Mouse (Mus musculus) ES-E14 (cell line): ENCODE measurements around the gene Slc1a2.

Experiments used
- CHD2 ChIP-seq: IDR thresholded peaks from 2 replicates; pipeline ENCODE4 v1.6.1; 2014; ENCODE audit warnings: mild to moderate bottlenecking, low read depth, low read length, inconsistent platforms
- MAFK ChIP-seq: IDR thresholded peaks from 2 replicates; pipeline ENCODE4 v1.6.1; 2014; ENCODE audit warnings: mild to moderate bottlenecking, low read depth, low read length, inconsistent platforms; ENCODE audit not compliant: insufficient read depth
- ZC3H11A ChIP-seq: IDR thresholded peaks from 2 replicates; pipeline ENCODE4 v1.6.1; 2012; ENCODE audit warnings: low read depth, mild to moderate bottlenecking, inconsistent platforms, low read length, borderline replicate concordance
- ZNF384 ChIP-seq: IDR thresholded peaks from 2 replicates; pipeline ENCODE4 v1.6.1; 2012; ENCODE audit warnings: low read depth, low read length, inconsistent platforms

- TF ChIP-seq ZC3H11A (no peak), MAFK (no peak), CHD2 (no peak), ZNF384 (no peak)
These were observed 136.6 kb downstream of the Slc1a2 start for GRCm38 (mm10) chr2:102795034-102795433.
